Mouse (Mus musculus) myocyte (in vitro differentiated cells): ENCODE measurements at regions not wholly inside any gene's neighbourhood (a gene's known extent, or its start where the extent isn't known, plus 50 kb on each side); places are given as distances from the start of the nearest gene placed in this dataset.

ENCODE experiments used
- CEBPB ChIP-seq: IDR thresholded peaks from 2 replicates; pipeline ENCODE4 v1.6.1; 2011; ENCODE audit warnings: mild to moderate bottlenecking, moderate library complexity; ENCODE audit not compliant: poor library complexity, insufficient read depth, severe bottlenecking
- E2F4 ChIP-seq: IDR thresholded peaks from one replicate; pipeline ENCODE4 v1.6.1; 2011; ENCODE audit warnings: mild to moderate bottlenecking, control low read depth, moderate library complexity; ENCODE audit not compliant: insufficient read depth
- MYOD1 ChIP-seq, 3 experiments: IDR thresholded peaks; one replicate each; pipeline ENCODE4 v1.6.1; 2011; ENCODE audit warnings: control low read depth in 2 of 3, low read depth in 2 of 3, mild to moderate bottlenecking in 2 of 3, moderate library complexity in 1 of 3; ENCODE audit not compliant: insufficient read length in 2 of 3, control insufficient read depth in 1 of 3
- MYOG ChIP-seq, 3 experiments: IDR thresholded peaks; one replicate each; pipeline ENCODE4 v1.6.1; 2011; ENCODE audit warnings: control low read depth in 2 of 3, low read depth in 2 of 3, mild to moderate bottlenecking in 2 of 3; ENCODE audit not compliant: insufficient read length in 2 of 3, control insufficient read depth in 1 of 3, insufficient read depth in 1 of 3
- POLR2A ChIP-seq: IDR thresholded peaks from one replicate; pipeline ENCODE4 v1.6.1; 2011; ENCODE audit warnings: low read depth, mild to moderate bottlenecking, control low read depth, moderate library complexity; ENCODE audit not compliant: insufficient read length
- POLR2AphosphoS2 ChIP-seq: IDR thresholded peaks from one replicate; pipeline ENCODE4 v1.6.1; 2011; ENCODE audit warnings: low read depth, control low read depth; ENCODE audit not compliant: insufficient read length
- SRF ChIP-seq: IDR thresholded peaks from one replicate; pipeline ENCODE4 v1.6.1; 2011; ENCODE audit warnings: low read depth; ENCODE audit not compliant: control insufficient read depth, insufficient read length
- TCF12 ChIP-seq: IDR thresholded peaks from one replicate; pipeline ENCODE4 v1.6.1; 2011; ENCODE audit warnings: mild to moderate bottlenecking, control low read depth; ENCODE audit not compliant: poor library complexity, insufficient read depth, severe bottlenecking
- USF1 ChIP-seq: IDR thresholded peaks from one replicate; pipeline ENCODE4 v1.6.1; 2011; ENCODE audit warnings: low read depth, mild to moderate bottlenecking, control low read depth, moderate library complexity

- TF ChIP-seq POLR2A: no peak
- TF ChIP-seq USF1: no peak
- TF ChIP-seq MYOD1 (IDR thresholded peaks at IDR 0.05; ENCODE audit: control insufficient read depth in 1 of 3, insufficient read length in 2 of 3, low read depth in 2 of 3): no peak
- no peak for TF ChIP-seq MYOG (IDR thresholded peaks at IDR 0.05; ENCODE audit: control insufficient read depth in 1 of 3, insufficient read depth in 1 of 3, insufficient read length in 2 of 3, low read depth in 2 of 3)
- TF ChIP-seq POLR2AphosphoS2: no peak
- TF ChIP-seq SRF: no peak
- no peak for TF ChIP-seq CEBPB
- no peak for TF ChIP-seq E2F4
- no peak for TF ChIP-seq TCF12
These were observed 235.0 kb upstream of the Irx1 start for GRCm38 (mm10) chr13:72198341-72199105.
